Mouse (Mus musculus) midbrain, embryonic 12.5 days (tissue): Measurements from ENCODE around the gene Ino80. TPM values are rescaled to one million over a fixed set of nuclear protein-coding genes. Genes with fewer than 3 reads are reported as not detected.

Experiments used
- ATAC-seq: fragments of 200-750 bp; cut with Nextera tagmentation; 2 replicates; pipeline ENCODE4 v1.8.0; 2017; ENCODE audit warnings: low read depth, moderate TSS enrichment, moderate library complexity; ENCODE audit not compliant: low FRiP score
- H3K27ac ChIP-seq: fragments of 300-500 bp; sonication (generic); replicated peaks from 2 replicates; pipeline ENCODE4 v1.5.1; 2016; ENCODE audit warnings: mild to moderate bottlenecking
- H3K27me3 ChIP-seq: fragments of 300-500 bp; sonication (generic); 2 replicates; pipeline ENCODE4 v1.6.1; 2016; ENCODE audit warnings: mild to moderate bottlenecking
- H3K36me3 ChIP-seq: fragments of 300-500 bp; sonication (generic); 2 replicates; pipeline ENCODE4 v1.6.1; 2016
- H3K4me1 ChIP-seq: fragments of 300-500 bp; sonication (generic); 2 replicates; pipeline ENCODE4 v1.6.1; 2016
- H3K4me2 ChIP-seq: fragments of 300-500 bp; sonication (generic); replicated peaks from 2 replicates; pipeline ENCODE4 v1.6.1; 2016; ENCODE audit warnings: mild to moderate bottlenecking, moderate library complexity
- H3K4me3 ChIP-seq: fragments of 300-500 bp; sonication (generic); 2 replicates; pipeline ENCODE4 v1.5.1; 2016; ENCODE audit warnings: mild to moderate bottlenecking
- H3K9ac ChIP-seq: fragments of 300-500 bp; sonication (generic); replicated peaks from 2 replicates; pipeline ENCODE4 v1.6.1; 2016; ENCODE audit warnings: mild to moderate bottlenecking, moderate library complexity
- H3K9me3 ChIP-seq: fragments of 300-500 bp; sonication (generic); 2 replicates; pipeline ENCODE4 v1.6.1; 2016; ENCODE audit warnings: mild to moderate bottlenecking
- WGBS: fragments of 180-500 bp; shearing (Covaris S2); methylation state at CpG from one replicate; pipeline ENCODE4 v1.1.7; 2016; 5-methylcytosine and 5-hydroxymethylcytosine counted together
- polyA plus RNA-seq: library from polyadenylated mRNA; unstranded; fragments of >200 nt; fragmentation: Nextera tagmentation; extraction: Ambion mirVana; gene quantifications from 2 replicates; pipeline ENCODE4 v1.2.1, GENCODE M21; 2016

The Ino80 gene
- polyA plus RNA-seq, 1 experiment from 2014 or later: 4.5 TPM

- peaks cover 56% of the 10 kb centered on the region for H3K36me3 ChIP-seq
- no peak for ATAC-seq
- 79% methylated on average over 1 of the region's 1 CpGs for WGBS
- H3K27ac ChIP-seq: no peak overlapping the region
- no peak overlapping the region for H3K4me3 ChIP-seq
- H3K4me1 ChIP-seq: no peaks in the 10 kb centered on the region
- H3K4me2 ChIP-seq: no peak overlapping the region
- H3K9me3 ChIP-seq: no peaks in the 10 kb centered on the region
- H3K9ac ChIP-seq: no peak overlapping the region
- no peaks in the 10 kb centered on the region for H3K27me3 ChIP-seq
These were observed 63.7 kb downstream of the Ino80 start for GRCm38 (mm10) chr2:119413819-119414218.

GRCm38 (mm10) chr2:119411674-119412073 is 65.8 kb downstream of the Ino80 start:
- Histone ChIP-seq H3K4me3 (no peak overlapping the region), H3K27me3 (no peaks in the 10 kb centered on the region), H3K9me3 (no peaks in the 10 kb centered on the region), H3K27ac (no peak overlapping the region), H3K36me3 (peaks cover 47% of the 10 kb centered on the region), H3K9ac (no peak overlapping the region), H3K4me1 (no peaks in the 10 kb centered on the region), H3K4me2 (no peak overlapping the region)
- 83% methylated on average over 2 of the region's 2 CpGs for WGBS
- ATAC-seq: no peak

GRCm38 (mm10) chr2:119411016-119411415 is 66.5 kb downstream of the Ino80 start:
- Histone ChIP-seq H3K4me1 (no peaks in the 10 kb centered on the region), H3K4me3 (no peak overlapping the region), H3K27ac (no peak overlapping the region), H3K4me2 (no peak overlapping the region), H3K9ac (no peak overlapping the region), H3K36me3 (peaks cover 50% of the 10 kb centered on the region), H3K27me3 (no peaks in the 10 kb centered on the region), H3K9me3 (no peaks in the 10 kb centered on the region)
- no peak for ATAC-seq
- WGBS: 83% methylated on average over 5 of the region's 5 CpGs

DNA sequence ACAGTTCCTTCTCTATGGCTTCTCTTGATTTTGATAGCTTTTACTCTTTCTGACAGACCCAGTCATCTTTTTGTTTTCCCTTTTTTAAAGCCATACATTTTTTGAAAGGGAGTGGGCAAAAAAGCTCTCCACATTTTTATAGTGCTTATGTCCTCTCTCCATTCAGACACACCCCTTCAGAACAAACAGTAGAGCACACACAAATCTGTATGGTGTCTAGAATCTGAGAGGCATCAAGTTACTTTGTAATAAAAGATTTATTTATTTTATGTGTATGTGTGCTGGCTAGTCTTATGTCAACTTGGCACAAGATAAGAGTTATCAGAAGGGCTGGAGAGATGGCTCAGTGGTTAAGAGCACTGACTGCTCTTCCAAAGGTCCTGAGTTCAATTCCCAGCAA is 68.8 kb downstream of the Ino80 start:
- Histone ChIP-seq H3K36me3 (peaks cover 58% of the 10 kb centered on the region), H3K4me1 (no peaks in the 10 kb centered on the region), H3K27ac (no peak overlapping the region), H3K4me2 (no peak overlapping the region), H3K27me3 (no peaks in the 10 kb centered on the region), H3K4me3 (no peak overlapping the region), H3K9ac (no peak overlapping the region), H3K9me3 (no peaks in the 10 kb centered on the region)
- ATAC-seq: no peak

- no peak for ATAC-seq
- 79% methylated on average over 8 of the region's 8 CpGs for WGBS
These were observed 69.2 kb downstream of the Ino80 start for GRCm38 (mm10) chr2:119408278-119408677.

GRCm38 (mm10) chr2:119399313-119399712 is 78.2 kb downstream of the Ino80 start:
- no peaks in the 10 kb centered on the region for H3K27me3 ChIP-seq
- no peaks in the 10 kb centered on the region for H3K9me3 ChIP-seq
- no peak overlapping the region for H3K4me2 ChIP-seq
- no peak overlapping the region for H3K4me3 ChIP-seq
- no peak overlapping the region for H3K27ac ChIP-seq
- no peak for ATAC-seq
- H3K36me3 ChIP-seq: peaks cover 40% of the 10 kb centered on the region
- H3K9ac ChIP-seq: no peak overlapping the region
- H3K4me1 ChIP-seq: no peaks in the 10 kb centered on the region

More at GRCm38 (mm10) chr2:119408278-119408677, 69.2 kb downstream of the Ino80 start:
- H3K4me3 ChIP-seq: no peak overlapping the region
- peaks cover 58% of the 10 kb centered on the region for H3K36me3 ChIP-seq
- no peaks in the 10 kb centered on the region for H3K27me3 ChIP-seq
- no peak overlapping the region for H3K27ac ChIP-seq
- H3K9me3 ChIP-seq: no peaks in the 10 kb centered on the region
- no peak overlapping the region for H3K9ac ChIP-seq
- no peaks in the 10 kb centered on the region for H3K4me1 ChIP-seq
- no peak overlapping the region for H3K4me2 ChIP-seq

DNA sequence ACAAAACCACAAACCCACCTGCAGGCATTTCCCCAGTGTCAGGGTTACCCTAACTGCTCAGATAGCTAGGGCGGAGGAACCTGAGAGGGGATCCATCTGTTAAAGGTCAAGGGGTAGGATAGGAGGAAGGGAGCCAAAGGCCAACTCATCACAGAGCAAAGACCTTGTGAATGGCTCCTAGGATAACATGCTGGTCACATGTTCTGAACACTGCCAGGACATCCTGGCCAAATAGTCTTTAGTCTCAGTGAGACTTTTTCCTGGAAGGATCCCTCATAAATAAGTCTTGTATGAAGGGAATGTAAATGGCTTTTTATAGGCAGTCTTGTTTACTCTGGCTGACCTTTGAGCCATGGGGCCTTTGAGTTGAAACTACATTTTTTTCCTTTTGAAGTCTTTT is 78.8 kb downstream of the Ino80 start:
- no peak overlapping the region for H3K27ac ChIP-seq
- no peak overlapping the region for H3K4me2 ChIP-seq
- no peak overlapping the region for H3K4me3 ChIP-seq
- no peaks in the 10 kb centered on the region for H3K9me3 ChIP-seq
- 93% methylated on average over 1 of the region's 1 CpGs for WGBS
- no peaks in the 10 kb centered on the region for H3K27me3 ChIP-seq
- H3K36me3 ChIP-seq: peaks cover 47% of the 10 kb centered on the region
- ATAC-seq: no peak
- H3K9ac ChIP-seq: no peak overlapping the region
- no peaks in the 10 kb centered on the region for H3K4me1 ChIP-seq

- Histone ChIP-seq H3K9me3 (no peaks in the 10 kb centered on the region), H3K4me1 (no peaks in the 10 kb centered on the region), H3K4me2 (no peak overlapping the region), H3K9ac (no peak overlapping the region), H3K4me3 (no peak overlapping the region), H3K36me3 (peaks cover 51% of the 10 kb centered on the region), H3K27ac (no peak overlapping the region), H3K27me3 (no peaks in the 10 kb centered on the region)
- 94% methylated on average over 5 of the region's 5 CpGs for WGBS
- no peak for ATAC-seq
These were observed 79.2 kb downstream of the Ino80 start for GRCm38 (mm10) chr2:119398252-119398651.

GRCm38 (mm10) chr2:119389992-119390391 is 87.5 kb downstream of the Ino80 start:
- ATAC-seq: no peak
- Histone ChIP-seq H3K27me3 (no peaks in the 10 kb centered on the region), H3K9me3 (no peaks in the 10 kb centered on the region), H3K36me3 (peaks cover 51% of the 10 kb centered on the region), H3K4me3 (no peak overlapping the region), H3K4me1 (no peaks in the 10 kb centered on the region), H3K9ac (no peak overlapping the region), H3K27ac (no peak overlapping the region), H3K4me2 (no peak overlapping the region)
- WGBS: 97% methylated on average over 4 of the region's 4 CpGs

- no peaks in the 10 kb centered on the region for H3K9me3 ChIP-seq
- 98% methylated on average over 1 of the region's 1 CpGs for WGBS
- H3K4me1 ChIP-seq: no peaks in the 10 kb centered on the region
- H3K36me3 ChIP-seq: peaks cover 44% of the 10 kb centered on the region
- no peak overlapping the region for H3K27ac ChIP-seq
- no peak overlapping the region for H3K9ac ChIP-seq
- H3K4me2 ChIP-seq: no peak overlapping the region
- no peak overlapping the region for H3K4me3 ChIP-seq
- no peaks in the 10 kb centered on the region for H3K27me3 ChIP-seq
- no peak for ATAC-seq
These were observed 89.2 kb downstream of the Ino80 start for GRCm38 (mm10) chr2:119388266-119388665.

DNA sequence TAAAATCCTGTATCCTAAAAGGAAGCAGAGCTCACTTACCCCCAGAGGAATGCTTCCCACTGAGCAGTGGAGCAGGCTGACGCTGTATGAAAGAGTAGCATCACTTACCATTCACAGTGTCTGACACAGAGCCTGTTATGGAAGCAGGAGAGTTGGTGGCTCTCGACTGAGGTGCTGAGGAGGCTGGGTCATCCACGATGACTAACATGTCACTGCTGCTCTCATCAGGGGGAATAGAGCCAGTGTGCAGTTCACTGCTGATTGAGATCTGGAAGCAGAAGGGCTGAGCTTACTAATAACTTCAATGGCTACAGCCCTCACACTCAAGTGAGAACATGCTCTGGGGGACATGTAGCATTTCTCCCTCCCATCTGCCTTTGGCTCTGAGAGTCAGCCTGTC is 98.0 kb downstream of the Ino80 start:
- Histone ChIP-seq H3K27ac (no peak overlapping the region), H3K9me3 (no peaks in the 10 kb centered on the region), H3K9ac (no peak overlapping the region), H3K27me3 (no peaks in the 10 kb centered on the region), H3K4me1 (no peaks in the 10 kb centered on the region), H3K4me2 (no peak overlapping the region), H3K4me3 (no peak overlapping the region), H3K36me3 (peaks cover 88% of the 10 kb centered on the region)
- 89% methylated on average over 3 of the region's 3 CpGs for WGBS
- no peak for ATAC-seq

DNA sequence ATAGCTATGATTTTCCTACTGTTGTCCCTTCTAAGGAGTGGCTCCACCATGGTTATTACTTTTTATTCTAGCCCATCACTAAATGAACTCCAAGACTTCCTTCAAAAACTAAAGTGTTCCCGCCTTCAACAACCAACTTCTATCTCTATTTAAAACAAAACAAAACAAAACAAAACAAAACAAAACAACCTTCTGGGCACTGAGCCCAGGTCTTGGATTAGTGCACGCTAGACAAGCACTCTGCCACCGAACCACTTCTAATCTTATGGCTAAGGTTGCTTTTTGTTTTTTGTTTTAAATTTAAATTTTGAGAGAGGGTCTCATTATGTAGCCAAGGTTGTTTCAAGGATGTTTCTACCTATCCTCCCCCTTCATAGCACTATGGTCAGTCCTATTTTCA is 99.7 kb downstream of the Ino80 start:
- H3K9me3 ChIP-seq: no peaks in the 10 kb centered on the region
- 91% methylated on average over 3 of the region's 3 CpGs for WGBS
- H3K27ac ChIP-seq: no peak overlapping the region
- H3K27me3 ChIP-seq: no peaks in the 10 kb centered on the region
- no peak overlapping the region for H3K4me2 ChIP-seq
- no peaks in the 10 kb centered on the region for H3K4me1 ChIP-seq
- H3K4me3 ChIP-seq: no peak overlapping the region
- no peak overlapping the region for H3K9ac ChIP-seq
- peaks cover 93% of the 10 kb centered on the region for H3K36me3 ChIP-seq
- ATAC-seq: no peak

- H3K36me3 ChIP-seq: peaks cover 93% of the 10 kb centered on the region
- H3K27me3 ChIP-seq: no peaks in the 10 kb centered on the region
- H3K4me3 ChIP-seq: no peak overlapping the region
- 88% methylated on average over 9 of the region's 9 CpGs for WGBS
- no peak for ATAC-seq
- H3K9ac ChIP-seq: no peak overlapping the region
- no peak overlapping the region for H3K27ac ChIP-seq
- no peak overlapping the region for H3K4me2 ChIP-seq
- H3K4me1 ChIP-seq: no peaks in the 10 kb centered on the region
- no peaks in the 10 kb centered on the region for H3K9me3 ChIP-seq
These were observed 100.2 kb downstream of the Ino80 start for GRCm38 (mm10) chr2:119377286-119377685.
